Comparison of ENCODE assay signal across 14 mouse cellular contexts in the genomic region with DNA sequence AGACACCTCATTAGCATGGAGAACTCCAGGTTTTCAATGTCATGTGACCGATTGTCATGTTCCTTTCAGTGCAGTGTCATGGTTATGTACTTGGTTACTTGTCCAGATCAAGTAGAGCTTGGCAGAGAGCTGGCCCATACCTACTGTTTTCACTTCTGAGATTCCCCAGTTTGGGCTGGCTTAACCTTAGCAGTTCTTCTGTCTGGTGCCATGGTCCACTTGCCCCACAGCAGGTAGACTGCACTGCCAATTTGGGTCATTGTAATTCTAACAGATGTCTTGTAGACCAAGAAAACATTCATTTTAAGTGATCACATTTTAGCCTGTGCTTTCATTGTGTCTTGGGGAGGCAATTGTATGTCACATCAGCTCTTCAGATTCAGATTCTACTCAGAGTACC.
"Had no signal": no experiment of that assay in that cellular context is flagged by ENCODE, and none has a peak within 500 bp of the region (broad histone marks: within the 10 kb centered on the region; RNA-seq: fewer than 3 reads in every experiment).

No protein-coding gene starts in this region.

- H3K4me1 ChIP-seq: midbrain, embryonic 10.5 days; midbrain, embryonic 13.5 days; midbrain, embryonic 15.5 days; neural tube, embryonic 12.5 days had no signal

- H3K9ac ChIP-seq: lung, embryonic 14.5 days; midbrain, embryonic 13.5 days; midbrain, embryonic 15.5 days; neural tube, embryonic 12.5 days had no signal

- DNase-seq: lung, adult 18-20 months; lung, embryonic 14.5 days; lung, postnatal 10 days; lung, postnatal 4 days; right cerebral cortex, postnatal 14 days; right cerebral cortex, postnatal 4 days; spleen, adult 18-20 months; thymus, adult 18-20 months; thymus, postnatal 14 days; thymus, postnatal 36 days had no signal

- H3K4me3 ChIP-seq: midbrain, embryonic 10.5 days; midbrain, embryonic 13.5 days; midbrain, embryonic 15.5 days; neural tube, embryonic 12.5 days had no signal

- H3K4me2 ChIP-seq: lung, embryonic 14.5 days; midbrain, embryonic 13.5 days; midbrain, embryonic 15.5 days; neural tube, embryonic 12.5 days had no signal

- H3K27me3 ChIP-seq: midbrain, embryonic 13.5 days; midbrain, embryonic 15.5 days; neural tube, embryonic 12.5 days had no signal

- H3K9me3 ChIP-seq: midbrain, embryonic 10.5 days; midbrain, embryonic 13.5 days; midbrain, embryonic 15.5 days; neural tube, embryonic 12.5 days had no signal

- ATAC-seq: midbrain, embryonic 13.5 days; midbrain, embryonic 15.5 days had no signal

- H3K27ac ChIP-seq: midbrain, embryonic 10.5 days; midbrain, embryonic 13.5 days; midbrain, embryonic 15.5 days; neural tube, embryonic 12.5 days had no signal

- H3K36me3 ChIP-seq: midbrain, embryonic 10.5 days; midbrain, embryonic 13.5 days; midbrain, embryonic 15.5 days; neural tube, embryonic 12.5 days had no signal
